Mouse (Mus musculus): ENCODE measurements around the gene Slit3.

Gene Slit3

GRCm38 (mm10) chr11:35278128-35278769 lies 157.2 kb downstream of the Slit3 start:
- no peak for DNase-seq

DNA sequence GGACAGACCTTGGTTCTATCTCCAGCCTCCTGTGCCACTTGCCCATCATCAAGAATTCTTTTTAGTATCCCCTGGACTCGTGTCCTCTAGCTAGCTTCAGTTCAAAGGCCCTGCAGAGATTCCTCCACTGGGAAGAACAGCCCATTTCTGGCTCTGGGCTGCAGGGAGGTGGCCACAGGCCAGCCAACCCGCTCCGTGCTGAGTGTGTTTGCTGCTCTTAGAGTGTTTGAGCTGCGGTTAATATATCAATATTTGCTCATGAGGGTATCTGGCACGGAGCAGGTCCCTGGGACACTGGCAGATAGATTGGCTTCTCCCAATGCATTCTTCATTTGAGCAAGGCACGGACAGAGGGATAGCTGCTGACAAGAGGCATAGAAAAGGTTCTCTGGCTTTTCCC lies 159.8 kb downstream of the Slit3 start:
- peak; percentile 20 to 56 for DNase-seq

GRCm38 (mm10) chr11:35282001-35282632 lies 161.1 kb downstream of the Slit3 start:
- no peak for DNase-seq

- DNase-seq: no peak
Measured at GRCm38 (mm10) chr11:35282825-35283571, 162.0 kb downstream of the Slit3 start.

GRCm38 (mm10) chr11:35283767-35284166 lies 162.7 kb downstream of the Slit3 start:
- no peak for DNase-seq

DNA sequence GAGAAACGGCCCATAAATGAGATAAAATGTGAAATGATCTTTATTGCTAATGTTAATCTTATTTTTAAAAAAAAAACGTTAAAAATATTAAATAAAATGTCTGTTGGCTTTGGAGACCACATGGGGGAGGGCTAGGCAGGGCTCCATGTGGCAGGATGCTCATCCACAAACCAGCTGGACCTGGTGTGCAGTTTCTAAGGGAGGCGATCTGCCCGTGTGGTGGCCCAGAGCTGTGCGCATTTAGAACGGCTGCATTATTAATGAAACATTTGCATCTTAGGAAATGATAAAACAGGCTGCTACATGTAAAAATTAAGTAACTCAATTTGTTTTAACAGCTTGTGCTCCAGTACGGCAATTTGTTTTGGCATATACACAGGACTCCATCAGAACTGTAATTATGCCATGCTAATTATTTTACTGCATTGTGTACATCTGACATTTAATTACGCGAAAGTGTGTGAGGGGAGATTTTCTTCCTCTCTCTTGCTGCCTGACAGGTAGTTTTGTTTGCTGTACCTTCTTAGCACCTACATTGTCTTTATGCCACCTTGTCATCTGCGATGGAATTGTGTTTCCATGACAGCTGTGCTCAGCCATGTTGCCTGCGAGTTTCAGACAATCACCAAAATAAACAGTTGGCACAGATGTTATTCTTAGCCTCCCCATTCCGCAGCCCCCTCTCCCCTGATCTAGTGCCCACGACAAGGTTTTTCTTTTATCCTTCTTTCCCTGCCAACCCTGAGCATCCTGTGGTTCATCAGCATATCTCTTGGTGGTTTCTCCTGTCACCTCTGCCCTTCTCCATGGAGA lies 165.8 kb downstream of the Slit3 start:
- no peak for DNase-seq

- DNase-seq: no peak
Measured at GRCm38 (mm10) chr11:35288056-35288455, 167.0 kb downstream of the Slit3 start.

DNA sequence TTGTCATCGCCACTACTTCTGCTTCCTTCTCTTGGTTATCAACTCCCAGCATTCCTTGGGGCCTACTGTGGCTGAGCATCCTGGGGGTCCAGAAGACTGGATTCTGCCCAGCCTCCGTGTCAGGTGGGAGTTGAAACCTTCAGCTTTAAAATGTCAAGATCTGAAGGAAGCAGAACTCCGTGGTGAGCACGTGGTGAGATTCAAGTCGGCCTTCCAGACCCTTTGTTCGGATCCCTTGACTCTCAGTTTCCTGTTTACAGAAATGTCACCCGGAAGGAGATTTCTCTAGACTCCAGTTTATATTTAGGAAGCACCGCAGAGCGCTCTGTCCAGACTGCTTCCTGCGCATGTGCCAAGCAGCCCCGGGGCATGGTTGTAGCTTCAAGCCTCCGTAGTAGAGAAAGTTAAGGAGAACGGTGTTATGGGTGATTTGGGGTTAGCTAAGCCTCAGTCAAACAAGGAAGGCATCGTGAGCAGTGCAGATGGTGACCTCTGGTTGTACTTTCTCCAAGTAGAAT lies 167.8 kb downstream of the Slit3 start:
- no peak for DNase-seq

GRCm38 (mm10) chr11:35292228-35292747 lies 171.3 kb downstream of the Slit3 start:
- DNase-seq: no peak

DNA sequence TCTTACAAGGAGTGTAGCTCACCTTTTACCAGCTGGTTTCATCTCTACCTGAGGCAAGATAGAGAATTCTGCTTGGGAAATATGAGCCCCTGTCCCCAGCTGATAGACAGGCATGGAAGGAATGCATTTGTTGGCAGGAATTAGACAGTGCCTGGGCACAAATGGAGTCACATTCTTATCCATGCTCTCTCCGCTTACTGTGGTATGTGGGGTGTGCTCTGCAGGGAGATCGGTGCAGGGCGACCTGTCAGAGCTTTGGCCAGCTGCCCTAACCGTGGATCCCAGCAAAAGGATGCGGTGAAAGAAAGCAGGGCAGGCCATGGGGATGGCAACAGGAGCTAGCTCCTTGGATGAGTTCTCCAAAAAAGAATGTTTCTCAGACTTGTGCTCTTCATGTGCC lies 172.2 kb downstream of the Slit3 start:
- no peak for DNase-seq

DNA sequence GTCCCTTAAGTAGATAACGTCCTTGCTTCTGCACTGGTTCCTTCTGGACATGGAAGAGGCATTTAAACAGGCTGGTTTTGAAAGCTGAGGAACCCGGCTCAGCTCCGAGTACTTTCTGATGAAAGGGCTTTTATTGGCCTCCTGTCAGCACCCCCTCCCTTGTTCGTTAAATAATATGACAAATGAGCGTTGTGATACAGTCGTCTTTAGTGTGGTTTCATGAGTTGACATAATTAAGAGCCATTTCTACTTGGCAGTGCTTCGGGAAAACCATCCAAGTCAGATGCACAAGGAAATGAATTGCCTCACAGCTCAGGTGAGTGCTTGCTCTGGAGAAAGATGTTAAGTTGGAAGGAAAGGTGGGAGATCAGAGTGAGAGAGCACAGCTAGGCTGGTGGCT lies 173.6 kb downstream of the Slit3 start:
- no peak for DNase-seq

DNA sequence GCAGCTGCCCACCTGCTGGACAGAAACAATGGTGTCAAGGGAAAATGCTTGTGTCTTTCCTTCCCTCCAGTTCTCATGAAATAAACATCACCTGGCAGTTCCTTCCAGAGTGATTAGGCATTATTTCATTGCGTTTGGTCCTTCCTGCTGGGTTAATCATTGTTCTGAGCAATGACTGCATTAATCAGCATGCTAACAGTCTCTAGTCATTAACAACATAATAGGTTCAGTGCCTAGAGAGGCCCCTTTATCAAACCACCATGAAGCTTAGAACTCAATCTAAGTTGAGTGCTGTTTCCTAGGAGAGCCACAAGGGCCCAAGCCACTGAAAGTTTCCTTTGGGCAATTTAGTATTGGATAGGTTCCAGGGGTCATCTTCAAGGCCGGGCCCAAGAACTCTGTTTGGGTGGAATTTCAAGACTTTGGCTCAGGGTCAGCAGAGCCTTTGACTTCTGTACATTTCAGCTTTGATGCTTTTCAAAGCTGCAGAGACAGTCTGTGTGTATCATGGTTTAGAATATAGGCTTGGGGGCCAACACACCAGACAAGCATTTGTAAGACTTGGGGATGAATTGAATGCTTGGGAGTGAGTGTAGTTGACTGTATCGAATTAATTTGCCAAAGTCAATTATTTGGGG lies 174.3 kb downstream of the Slit3 start:
- DNase-seq: no peak

- no peak for DNase-seq
Measured at GRCm38 (mm10) chr11:35296803-35297202, 175.8 kb downstream of the Slit3 start.

DNA sequence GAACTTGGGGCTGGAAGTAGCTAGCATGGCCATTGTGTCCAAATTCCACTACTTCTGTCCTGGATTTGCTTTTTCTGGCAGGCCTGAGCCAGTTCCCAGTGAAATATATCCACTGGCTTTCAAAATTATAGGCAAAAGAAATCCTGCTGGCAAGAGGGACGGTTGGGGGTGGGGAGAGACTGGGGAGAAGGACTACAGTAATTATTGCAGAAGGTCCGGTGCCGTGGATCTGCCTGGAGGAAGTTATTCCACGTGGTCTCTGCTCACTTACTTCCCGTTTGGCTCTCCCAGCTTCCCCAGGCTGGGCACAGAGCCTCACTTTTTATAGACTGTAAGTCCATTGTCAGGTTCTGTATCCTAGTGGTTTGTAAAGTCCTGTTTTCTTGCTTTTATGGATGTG lies 176.3 kb downstream of the Slit3 start:
- DNase-seq: peak; percentile 47 to 51

DNA sequence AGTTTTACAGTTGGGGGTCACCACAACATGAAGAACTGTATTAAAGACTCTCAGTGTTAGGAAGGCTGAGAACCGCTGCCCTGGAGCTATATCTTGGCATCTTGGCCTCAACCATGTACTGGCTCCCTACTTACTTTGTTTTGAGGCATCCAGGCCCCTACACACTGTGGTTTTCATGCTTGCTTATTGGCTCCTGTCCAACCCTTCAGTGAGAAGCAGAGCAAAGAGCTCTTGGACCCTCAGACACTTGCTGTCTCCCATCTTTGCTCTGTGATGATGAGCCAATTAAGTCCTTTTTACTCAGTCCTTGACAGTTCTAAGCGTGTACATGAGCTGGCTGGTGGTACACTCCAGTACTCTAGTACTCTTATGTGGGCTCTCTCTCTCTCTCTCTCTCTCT lies 177.5 kb downstream of the Slit3 start:
- no peak for DNase-seq

DNA sequence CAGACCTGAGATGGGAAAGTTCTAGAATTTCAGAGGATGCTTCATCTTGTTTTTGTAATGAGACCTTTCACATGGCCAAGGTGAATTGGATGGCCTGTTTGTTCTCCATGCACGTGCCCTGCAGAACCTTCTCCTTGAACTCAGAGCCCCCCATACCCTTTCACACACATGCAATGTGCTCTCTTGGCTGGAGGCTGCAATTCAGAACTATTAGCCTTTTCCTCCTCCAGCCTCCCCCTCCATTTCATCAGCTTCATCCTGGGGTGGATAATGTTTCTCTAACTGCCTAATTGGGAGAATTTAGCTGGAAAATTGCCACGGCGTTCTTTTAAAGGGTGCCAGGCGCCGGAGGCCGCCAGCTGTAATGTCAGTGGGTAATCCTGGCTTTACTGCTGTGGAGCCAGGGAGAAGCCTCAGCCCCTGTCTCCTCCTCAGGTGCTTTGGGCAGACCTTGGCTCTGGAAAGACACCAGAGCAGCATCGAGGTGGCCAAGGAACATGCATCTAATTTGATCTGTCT lies 178.9 kb downstream of the Slit3 start:
- DNase-seq: no peak

DNA sequence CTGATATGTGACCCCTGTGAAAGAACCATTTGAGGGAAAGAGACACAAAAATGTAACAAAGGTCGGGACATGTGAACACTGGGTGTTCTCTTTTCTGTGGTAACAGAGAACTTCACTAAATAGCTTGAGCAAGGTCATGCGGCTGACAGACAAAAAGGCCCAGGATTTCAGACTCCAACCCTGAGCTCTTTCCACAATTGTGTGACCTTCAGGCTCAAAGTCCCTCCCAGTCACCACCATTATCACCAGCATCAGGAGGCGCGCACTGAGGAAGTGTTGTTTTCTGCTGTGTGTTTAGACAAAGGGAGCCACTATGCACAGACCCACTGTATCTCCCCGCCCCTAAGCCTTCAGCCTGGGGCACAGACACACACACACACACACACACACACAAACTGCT lies 181.2 kb downstream of the Slit3 start:
- no peak for DNase-seq

DNA sequence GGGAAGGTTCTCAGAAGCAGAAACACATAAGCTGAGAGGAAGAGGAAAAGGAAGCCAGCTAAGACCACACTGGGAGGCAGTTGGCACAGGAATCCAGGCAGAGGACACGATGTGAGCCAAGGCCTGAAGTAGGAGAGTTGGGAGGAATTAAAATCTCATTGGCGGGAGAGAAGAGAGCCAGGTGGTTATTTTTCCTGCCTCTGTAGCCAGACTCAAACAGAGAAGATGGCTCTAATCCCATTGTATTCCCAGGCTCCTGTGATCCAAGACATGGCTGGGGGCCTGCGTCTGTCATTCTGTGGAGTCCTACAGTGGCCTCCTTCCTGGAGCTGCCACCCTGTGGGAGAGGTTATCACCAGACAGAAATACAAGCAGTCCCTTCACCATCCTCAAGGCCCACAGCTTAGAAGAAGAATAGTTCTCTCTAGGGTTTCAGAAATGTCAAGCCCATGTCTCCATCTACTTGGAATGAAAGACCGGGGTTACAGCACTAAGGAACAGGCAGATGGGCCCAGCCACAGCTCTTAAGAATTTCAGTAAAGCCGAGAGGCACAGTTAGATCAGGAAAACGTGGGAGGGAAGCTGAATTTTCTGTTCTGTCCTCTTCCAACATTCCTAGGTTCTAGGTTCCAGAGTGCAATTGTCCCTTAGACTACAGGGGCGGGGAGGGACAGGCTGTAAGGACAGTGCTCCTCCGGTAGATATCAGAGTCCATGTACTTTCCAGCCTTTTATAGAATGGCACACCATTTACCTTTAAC lies 183.4 kb downstream of the Slit3 start:
- no peak for DNase-seq

DNA sequence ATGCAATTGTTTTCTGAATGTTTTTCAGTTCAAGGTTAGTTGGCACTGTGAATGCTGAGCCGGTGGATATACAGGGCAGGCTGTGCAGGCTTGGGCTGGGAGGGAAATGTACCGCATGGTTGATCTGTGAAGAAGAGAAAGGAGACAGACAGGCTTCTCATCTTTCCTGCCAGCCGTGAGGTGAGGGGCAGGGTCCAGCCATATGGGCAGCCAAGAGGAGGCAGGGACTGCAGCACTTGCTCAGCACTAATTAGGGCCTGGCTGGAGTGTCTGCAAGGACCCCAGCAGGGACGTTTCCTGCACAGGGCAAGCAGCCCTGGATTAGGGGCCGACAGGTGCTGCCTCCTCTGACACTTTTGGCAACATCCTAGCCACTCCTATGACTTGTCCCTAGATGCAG lies 184.1 kb downstream of the Slit3 start:
- no peak for DNase-seq

- DNase-seq: no peak
Measured at GRCm38 (mm10) chr11:35305910-35306309, 184.9 kb downstream of the Slit3 start.

DNA sequence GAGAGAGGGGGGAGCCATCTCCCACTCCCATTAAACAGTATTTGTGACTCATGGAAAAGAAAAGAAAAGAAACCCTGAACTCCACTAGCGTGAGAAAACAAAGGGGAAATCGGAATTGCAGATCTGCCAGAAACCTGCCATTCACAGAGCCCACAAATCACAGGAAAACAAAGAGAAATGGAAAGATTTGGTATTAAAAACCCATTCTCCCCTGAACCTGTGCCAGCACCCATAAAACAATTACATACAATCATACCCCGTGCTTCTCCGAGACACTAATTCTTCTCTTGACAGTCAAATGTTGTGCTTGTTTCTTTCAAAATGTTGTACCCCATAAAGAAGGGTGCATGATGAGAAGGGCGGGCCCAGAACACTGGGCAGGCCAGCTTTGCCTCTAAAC lies 185.9 kb downstream of the Slit3 start:
- DNase-seq: no peak

Data from lung, adult 18-20 months (tissue).